Mouse (Mus musculus): Measurements from ENCODE around the gene Defb3. TPM values are rescaled to one million over a fixed set of nuclear protein-coding genes. Genes with fewer than 3 reads are reported as not detected.
"Not testable (repeated sequence)": the region's sequence is repeated elsewhere in the genome, so short reads cannot be mapped to it uniquely, and the experiment has no call there.

Defb3 gene
- polyA plus RNA-seq (2016; fragmentation: Nextera tagmentation; extraction: Ambion mirVana) = not detected in 2 replicates

DNA sequence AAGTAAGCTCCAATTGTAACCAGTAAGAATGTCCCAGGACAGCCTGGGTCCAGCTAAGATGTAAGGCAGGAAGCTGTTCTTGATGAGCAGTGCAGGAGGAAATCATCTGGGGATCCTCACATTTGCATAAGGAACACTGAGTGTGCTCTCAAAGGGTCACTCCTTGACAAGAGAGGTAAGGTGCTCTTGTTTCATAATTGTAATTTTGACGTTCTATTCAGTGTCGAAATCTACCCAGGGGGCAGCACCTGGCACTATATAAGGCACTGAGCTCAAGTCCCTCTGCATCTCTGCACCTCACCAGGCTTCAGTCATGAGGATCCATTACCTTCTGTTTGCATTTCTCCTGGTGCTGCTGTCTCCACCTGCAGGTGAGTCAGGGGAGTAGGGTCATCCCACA, at the start of gene Defb3:
Gene Defb3 (plus strand): TSS at position 301 of the 400 bp plus-strand sequence.
- not testable (repeated sequence) for H3K9me3 ChIP-seq; H3K4me1 ChIP-seq; DNase-seq (ENCODE audit: low spot score); H3K4me3 ChIP-seq; H3K27ac ChIP-seq; H3K36me3 ChIP-seq; H3K27me3 ChIP-seq (ENCODE audit: insufficient read depth, poor library complexity, severe bottlenecking)
- WGBS = 58% methylated on average over 2 of the region's 2 CpGs

DNA sequence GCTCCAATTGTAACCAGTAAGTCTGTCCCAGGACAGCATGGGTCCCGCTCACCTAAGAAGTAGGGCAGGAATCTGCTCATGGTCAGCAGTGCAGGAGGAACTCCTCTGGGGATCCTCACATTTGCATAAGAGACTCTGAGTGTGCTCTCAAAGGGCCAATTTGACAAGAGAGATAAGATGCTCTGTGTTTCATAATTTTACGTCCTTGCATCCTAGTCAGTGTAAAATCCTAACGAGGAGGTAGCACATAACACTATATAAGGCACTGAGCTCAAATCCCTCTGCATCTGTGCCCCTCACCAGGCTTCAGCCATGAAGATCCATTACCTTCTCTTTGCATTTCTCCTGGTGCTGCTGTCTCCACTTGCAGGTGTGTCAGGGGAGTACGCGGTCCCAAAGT, 45.9 kb upstream of the Defb3 start, which contains the start of gene Defb5:
Gene Defb5 (plus strand): TSS at position 301 of the 400 bp plus-strand sequence.
- no peak for DNase-seq (ENCODE audit: low spot score)
- no peaks in the 10 kb centered on the region for H3K27me3 ChIP-seq (ENCODE audit: insufficient read depth, poor library complexity, severe bottlenecking)
- H3K27ac ChIP-seq = no peak within 1 kb of the TSS
- H3K9me3 ChIP-seq = no peaks in the 10 kb centered on the region
- H3K36me3 ChIP-seq = no peaks in the 10 kb centered on the region
- WGBS = 83% methylated on average over 5 of the region's 5 CpGs
- H3K4me1 ChIP-seq = no peaks in the 10 kb centered on the region
- no peak within 1 kb of the TSS for H3K4me3 ChIP-seq

GRCm38 (mm10) chr8:19258136-19258535, 35.0 kb upstream of the Defb3 start:
- 0 out of 2 replicates have a peak, but pooled peaks cover 2% of the 10 kb centered on the region for H3K9me3 ChIP-seq
- H3K27ac ChIP-seq = no peak overlapping the region
- no peaks in the 10 kb centered on the region for H3K4me1 ChIP-seq
- no peaks in the 10 kb centered on the region for H3K36me3 ChIP-seq
- H3K27me3 ChIP-seq (ENCODE audit: insufficient read depth, poor library complexity, severe bottlenecking) = no peaks in the 10 kb centered on the region
- no peak for DNase-seq (ENCODE audit: low spot score)
- no peak overlapping the region for H3K4me3 ChIP-seq

GRCm38 (mm10) chr8:19259667-19260066, 33.5 kb upstream of the Defb3 start:
- no peak overlapping the region for H3K4me3 ChIP-seq
- H3K4me1 ChIP-seq = no peaks in the 10 kb centered on the region
- H3K27ac ChIP-seq = no peak overlapping the region
- no peak for DNase-seq (ENCODE audit: low spot score)
- no peaks in the 10 kb centered on the region for H3K27me3 ChIP-seq (ENCODE audit: insufficient read depth, poor library complexity, severe bottlenecking)
- H3K36me3 ChIP-seq = no peaks in the 10 kb centered on the region
- 56% methylated on average over 3 of the region's 3 CpGs for WGBS
- H3K9me3 ChIP-seq = 0 out of 2 replicates have a peak, but pooled peaks cover 2% of the 10 kb centered on the region

DNA sequence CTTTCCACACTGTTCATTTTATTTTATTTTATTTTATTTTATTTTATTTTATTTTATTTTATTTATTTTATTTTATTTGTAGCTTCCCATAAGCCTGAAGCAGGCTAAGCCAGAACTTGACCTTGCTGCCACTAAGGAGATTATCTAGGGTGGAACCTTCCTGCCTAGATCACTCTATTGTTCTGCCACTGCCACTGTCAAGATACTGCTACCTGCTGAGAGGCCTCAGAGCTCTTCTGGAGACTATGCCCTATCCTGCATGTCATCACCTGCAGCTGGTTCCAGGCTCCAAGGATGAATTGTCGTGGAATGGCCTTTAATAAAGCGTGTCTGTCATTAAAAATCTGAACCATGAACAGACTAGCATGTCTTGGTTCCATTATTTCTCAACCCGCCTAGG, 5.2 kb downstream of the Defb3 start:
- DNase-seq (ENCODE audit: low spot score); H3K36me3 ChIP-seq; H3K4me3 ChIP-seq; H3K9me3 ChIP-seq; H3K4me1 ChIP-seq; H3K27me3 ChIP-seq (ENCODE audit: insufficient read depth, poor library complexity, severe bottlenecking); H3K27ac ChIP-seq: not testable (repeated sequence)
- WGBS = 50% methylated on average over 3 of the region's 3 CpGs

DNA sequence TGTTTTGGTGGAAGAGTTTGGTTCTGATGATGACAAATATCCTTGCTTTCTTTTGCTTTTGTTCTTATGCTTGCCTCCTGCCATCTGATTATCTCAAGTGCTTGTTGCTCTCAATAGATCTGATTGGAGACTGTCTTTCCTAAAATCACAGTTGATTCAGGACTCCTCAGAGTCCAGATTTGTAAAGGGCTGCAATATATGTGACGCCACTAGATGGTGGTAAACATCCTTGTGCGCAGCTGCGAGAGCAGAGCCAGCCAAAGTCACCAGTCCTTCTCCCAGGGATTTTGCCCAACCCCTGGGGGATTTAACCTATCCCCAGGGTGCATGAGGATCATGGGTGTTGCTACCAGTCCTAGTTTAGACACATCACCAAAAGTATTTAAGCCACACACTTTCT, 38.7 kb downstream of the Defb3 start:
- no peaks in the 10 kb centered on the region for H3K4me1 ChIP-seq
- WGBS = 2% methylated on average over 3 of the region's 3 CpGs
- DNase-seq (ENCODE audit: low spot score) = no peak
- H3K27ac ChIP-seq = no peak overlapping the region
- no peaks in the 10 kb centered on the region for H3K36me3 ChIP-seq
- no peak overlapping the region for H3K4me3 ChIP-seq
- H3K9me3 ChIP-seq = no peaks in the 10 kb centered on the region; the same call in 1 of the 2 replicates
- H3K27me3 ChIP-seq (ENCODE audit: insufficient read depth, poor library complexity, severe bottlenecking) = no peaks in the 10 kb centered on the region

Other genes starting within 250 kb of the Defb3 start
- gene Defb39, start 228.6 kb upstream of the Defb3 start, polyA plus RNA-seq (2016; fragmentation: Nextera tagmentation; extraction: Ambion mirVana) = not detected in 2 replicates
- not detected in 2 replicates for gene Defb12, start 178.5 kb upstream of the Defb3 start, polyA plus RNA-seq (2016; fragmentation: Nextera tagmentation; extraction: Ambion mirVana)
- gene Defb34, start 169.6 kb upstream of the Defb3 start, polyA plus RNA-seq (2016; fragmentation: Nextera tagmentation; extraction: Ambion mirVana) = not detected in 2 replicates
- not detected in 2 replicates for gene Gm45826, start 152.6 kb upstream of the Defb3 start, polyA plus RNA-seq (2016; fragmentation: Nextera tagmentation; extraction: Ambion mirVana)
- not detected in 2 replicates for gene Defb14, start 99.0 kb upstream of the Defb3 start, polyA plus RNA-seq (2016; fragmentation: Nextera tagmentation; extraction: Ambion mirVana)
- not detected in 2 replicates for gene Defb4, start 94.7 kb upstream of the Defb3 start, polyA plus RNA-seq (2016; fragmentation: Nextera tagmentation; extraction: Ambion mirVana)
- not detected in 2 replicates for gene Defb6, start 67.9 kb upstream of the Defb3 start, polyA plus RNA-seq (2016; fragmentation: Nextera tagmentation; extraction: Ambion mirVana)
- not detected in 2 replicates for gene Defb46, start 53.4 kb upstream of the Defb3 start, polyA plus RNA-seq (2016; fragmentation: Nextera tagmentation; extraction: Ambion mirVana)
- gene Defb5, start 45.8 kb upstream of the Defb3 start, polyA plus RNA-seq (2016; fragmentation: Nextera tagmentation; extraction: Ambion mirVana) = not detected in 2 replicates
- not detected in 2 replicates for gene Defb8, start 154.2 kb downstream of the Defb3 start, polyA plus RNA-seq (2016; fragmentation: Nextera tagmentation; extraction: Ambion mirVana)
- gene Defb7, start 201.7 kb downstream of the Defb3 start, polyA plus RNA-seq (2016; fragmentation: Nextera tagmentation; extraction: Ambion mirVana) = not detected in 2 replicates

Data from heart, embryonic 10.5 days (tissue).